Mouse (Mus musculus): ENCODE results near the gene Arhgap18.

DNA sequence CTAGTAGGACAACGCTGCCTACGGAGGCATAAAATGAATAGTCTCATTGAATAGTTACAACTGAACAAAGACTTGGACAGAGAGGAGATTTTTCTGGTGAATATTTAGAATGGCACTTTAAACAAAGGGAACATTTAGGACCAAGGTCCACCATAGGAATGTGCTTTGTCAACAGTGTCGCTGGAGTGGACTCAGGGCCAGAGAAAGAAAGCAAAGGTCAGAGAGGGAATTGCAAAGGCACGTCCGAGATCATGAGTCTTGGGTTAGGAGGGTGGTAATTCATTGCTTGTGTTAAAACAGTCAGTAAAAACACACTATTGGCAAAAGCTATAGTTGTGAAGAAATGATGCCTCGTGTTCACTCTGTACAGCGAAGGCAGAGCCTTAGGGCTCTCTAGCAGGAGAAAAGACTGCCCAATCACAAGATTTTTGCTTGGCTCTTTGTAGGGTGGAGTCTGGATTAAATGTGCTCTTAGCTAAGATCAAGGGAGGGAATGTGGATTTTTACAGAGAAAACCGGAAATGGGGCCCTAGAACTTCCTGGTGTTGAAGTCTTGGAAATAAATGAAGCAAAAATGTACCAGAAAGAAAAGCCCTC lies 167.3 kb downstream of the Arhgap18 start:
- TF ChIP-seq CTCF (conservative IDR thresholded peaks at IDR 0.05; ENCODE audit: low read length) (no peak), POU5F1 (IDR thresholded peaks at IDR 0.05; ENCODE audit: borderline replicate concordance, low read length) (no peak)

Measured in E14TG2a.4 (cell line).